Mouse (Mus musculus): ENCODE measurements around the gene Pigv. TPM values are rescaled to one million over a fixed set of nuclear protein-coding genes. Genes with fewer than 3 reads are reported as not detected.

The Pigv gene
- 18.4 and 20.2 TPM in 2 replicates for polyA plus RNA-seq (2015; fragmentation: Nextera tagmentation; extraction: Ambion mirVana)

DNA sequence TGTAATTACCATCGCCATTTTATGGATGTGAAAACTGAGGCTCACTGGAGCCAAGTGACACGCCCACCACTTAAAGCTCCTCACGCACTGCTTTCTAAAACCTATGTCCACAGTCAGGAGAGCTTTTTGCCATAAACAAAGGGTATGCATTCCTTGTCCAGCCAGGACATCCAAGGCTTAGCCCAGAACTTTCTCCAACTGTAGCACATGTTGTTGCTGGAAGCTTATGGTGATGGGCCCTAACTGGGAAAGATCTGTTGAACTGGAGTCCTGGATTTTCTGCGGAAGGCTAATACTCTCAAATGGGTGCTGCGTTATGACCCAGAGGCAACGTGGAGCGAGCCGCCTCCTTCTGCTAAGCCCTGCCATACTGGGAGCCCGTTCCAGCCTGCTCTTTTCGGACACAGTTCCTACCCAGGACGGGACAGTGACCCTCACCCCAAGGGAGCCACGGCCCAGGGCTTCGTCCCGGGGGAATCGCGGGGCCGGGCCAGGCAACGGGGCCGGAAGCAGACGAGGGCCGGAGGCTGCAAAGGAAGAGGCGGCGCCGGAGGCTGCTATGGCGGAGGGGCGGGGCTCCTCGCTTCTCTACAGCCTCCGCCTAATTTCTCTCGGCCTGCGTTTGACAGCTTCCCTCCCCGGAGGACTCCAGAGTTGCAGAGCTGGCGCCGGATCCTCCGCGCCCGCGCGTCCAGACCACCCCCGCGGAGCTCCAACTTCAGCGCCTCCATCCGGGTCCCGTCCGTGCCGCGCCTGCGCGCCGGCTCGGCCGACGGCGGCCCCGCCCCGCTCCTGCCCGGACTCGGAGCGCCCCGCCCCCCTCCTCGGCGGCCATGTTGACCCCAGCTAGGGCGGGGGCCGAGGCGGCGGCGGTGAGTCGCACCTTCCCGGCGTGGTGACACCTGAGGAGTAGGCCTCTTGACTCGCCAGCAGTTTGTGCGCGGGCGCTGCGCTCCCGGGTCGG lies at the start of gene Pigv:
Pigv (minus strand) TSS at position 767 of the 964 bp plus-strand sequence.
- Histone ChIP-seq H3K4me3 (peak within 1 kb of the TSS; percentile 63), H3K27me3 (no peaks in the 10 kb centered on the region), H3K4me2 (peak within 1 kb of the TSS; percentile 73), H3K4me1 (peaks cover 63% of the 10 kb centered on the region), H3K9me3 (no peaks in the 10 kb centered on the region), H3K36me3 (no peaks in the 10 kb centered on the region), H3K27ac (peak within 1 kb of the TSS; percentile 100), H3K9ac (peak within 1 kb of the TSS; percentile 91)
- ATAC-seq (ENCODE audit: borderline replicate concordance, extremely low read depth, low FRiP score, low TSS enrichment) = peak; percentile 87
- under 1% methylated on average over 76 of the region's 76 CpGs for WGBS

- ATAC-seq (ENCODE audit: borderline replicate concordance, extremely low read depth, low FRiP score, low TSS enrichment) = no peak
- no peak overlapping the region for H3K4me3 ChIP-seq
- no peaks in the 10 kb centered on the region for H3K9me3 ChIP-seq
- 81% methylated on average over 3 of the region's 3 CpGs for WGBS
- no peak overlapping the region for H3K27ac ChIP-seq
- no peak overlapping the region for H3K4me2 ChIP-seq
- H3K27me3 ChIP-seq = no peaks in the 10 kb centered on the region
- H3K4me1 ChIP-seq = no peaks in the 10 kb centered on the region
- H3K9ac ChIP-seq = no peak overlapping the region
- peaks cover 81% of the 10 kb centered on the region for H3K36me3 ChIP-seq
These were observed 47.3 kb upstream of the Pigv start for GRCm38 (mm10) chr4:133719791-133720190.

- WGBS = 74% methylated on average over 5 of the region's 5 CpGs
- no peaks in the 10 kb centered on the region for H3K27me3 ChIP-seq
- ATAC-seq (ENCODE audit: borderline replicate concordance, extremely low read depth, low FRiP score, low TSS enrichment) = no peak
- no peak overlapping the region for H3K4me3 ChIP-seq
- H3K9me3 ChIP-seq = no peaks in the 10 kb centered on the region
- no peak overlapping the region for H3K27ac ChIP-seq
- H3K4me1 ChIP-seq = peaks cover 10% of the 10 kb centered on the region
- peaks cover 65% of the 10 kb centered on the region for H3K36me3 ChIP-seq
- no peak overlapping the region for H3K4me2 ChIP-seq
- H3K9ac ChIP-seq = no peak overlapping the region
These were observed 40.3 kb upstream of the Pigv start for GRCm38 (mm10) chr4:133712755-133713154.

DNA sequence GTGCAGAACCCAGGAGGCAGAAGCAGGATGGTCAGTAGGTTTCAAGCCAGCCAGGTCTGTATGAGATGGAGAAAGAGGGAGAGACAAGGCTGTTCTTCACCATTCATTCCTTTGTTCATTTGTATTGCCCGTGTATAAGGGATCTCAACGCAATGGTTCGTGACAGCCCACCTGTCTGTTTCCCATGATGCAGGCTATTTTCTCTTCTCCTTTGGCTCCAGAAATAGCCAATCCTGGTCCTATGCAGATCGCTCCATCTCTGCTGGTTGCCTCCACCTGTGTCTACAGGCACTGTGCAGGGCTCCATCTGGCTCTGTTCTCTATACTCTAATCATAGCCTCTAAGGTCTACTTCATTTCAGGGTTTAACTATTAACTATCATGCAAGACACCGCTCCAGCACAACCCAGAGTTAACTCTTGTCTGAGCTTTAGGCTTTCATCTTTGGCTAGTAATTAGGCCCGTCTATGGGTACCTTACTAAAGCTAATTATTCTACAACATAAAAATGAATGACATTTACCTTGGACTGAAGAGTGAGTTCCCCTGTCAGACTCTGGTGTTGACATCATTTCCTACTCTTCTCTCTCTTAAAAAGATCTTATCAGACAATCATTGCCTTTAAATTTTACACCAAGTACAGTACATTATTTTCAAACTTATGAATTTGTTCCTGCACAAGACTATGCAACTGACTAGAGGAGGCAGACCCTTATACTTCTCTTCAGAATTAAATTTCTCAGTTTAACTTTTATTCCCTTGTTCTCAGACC lies 39.0 kb upstream of the Pigv start:
- WGBS = 84% methylated on average over 6 of the region's 6 CpGs
- no peak overlapping the region for H3K9ac ChIP-seq
- H3K36me3 ChIP-seq = peaks cover 55% of the 10 kb centered on the region
- no peak overlapping the region for H3K27ac ChIP-seq
- H3K4me3 ChIP-seq = no peak overlapping the region
- no peaks in the 10 kb centered on the region for H3K9me3 ChIP-seq
- no peak for ATAC-seq (ENCODE audit: borderline replicate concordance, extremely low read depth, low FRiP score, low TSS enrichment)
- H3K4me1 ChIP-seq = peaks cover 23% of the 10 kb centered on the region
- H3K27me3 ChIP-seq = no peaks in the 10 kb centered on the region
- H3K4me2 ChIP-seq = no peak overlapping the region

DNA sequence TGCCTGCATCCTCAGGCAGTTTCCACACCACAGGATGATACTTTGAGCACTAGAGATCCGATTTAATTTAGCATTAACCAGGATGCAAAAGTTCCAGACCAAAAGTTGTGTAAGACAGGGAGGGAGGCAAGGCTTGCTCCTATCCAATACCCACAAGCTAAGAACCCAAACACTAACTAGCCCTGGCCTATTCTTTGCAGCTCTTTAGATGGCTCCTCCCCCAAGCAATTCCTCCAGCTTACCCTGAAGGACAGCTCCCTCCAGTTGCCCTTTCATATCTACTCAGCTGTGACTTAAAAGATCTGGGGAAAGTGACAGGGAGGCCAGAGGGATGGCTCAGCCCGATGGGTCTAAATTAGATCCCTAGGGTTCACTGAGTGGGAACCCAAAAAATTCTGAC lies 36.9 kb upstream of the Pigv start:
- 62% methylated on average over 2 of the region's 2 CpGs for WGBS
- H3K27ac ChIP-seq = no peak overlapping the region
- peaks cover 39% of the 10 kb centered on the region for H3K4me1 ChIP-seq
- H3K9ac ChIP-seq = no peak overlapping the region
- H3K4me2 ChIP-seq = no peak overlapping the region
- no peak overlapping the region for H3K4me3 ChIP-seq
- peaks cover 48% of the 10 kb centered on the region for H3K36me3 ChIP-seq
- no peaks in the 10 kb centered on the region for H3K9me3 ChIP-seq
- ATAC-seq (ENCODE audit: borderline replicate concordance, extremely low read depth, low FRiP score, low TSS enrichment) = no peak
- H3K27me3 ChIP-seq = no peaks in the 10 kb centered on the region

- no peak overlapping the region for H3K4me3 ChIP-seq
These were observed 35.0 kb upstream of the Pigv start for GRCm38 (mm10) chr4:133707464-133707863.

GRCm38 (mm10) chr4:133706956-133707355 lies 34.5 kb upstream of the Pigv start:
- H3K9ac ChIP-seq = no peak overlapping the region
- ATAC-seq (ENCODE audit: borderline replicate concordance, extremely low read depth, low FRiP score, low TSS enrichment) = peak; percentile 71
- H3K4me3 ChIP-seq = no peak overlapping the region
- peaks cover 52% of the 10 kb centered on the region for H3K36me3 ChIP-seq
- H3K27ac ChIP-seq = peak overlapping the region; percentile 86
- no peaks in the 10 kb centered on the region for H3K27me3 ChIP-seq
- peaks cover 39% of the 10 kb centered on the region for H3K4me1 ChIP-seq
- WGBS = 12% methylated on average over 8 of the region's 8 CpGs
- H3K9me3 ChIP-seq = no peaks in the 10 kb centered on the region
- peak overlapping the region; percentile 28 for H3K4me2 ChIP-seq

More at GRCm38 (mm10) chr4:133707464-133707863, 35.0 kb upstream of the Pigv start:
- Histone ChIP-seq H3K4me2 (peak overlapping the region; percentile 28), H3K4me1 (peaks cover 39% of the 10 kb centered on the region), H3K27ac (peak overlapping the region; percentile 86), H3K9ac (no peak overlapping the region), H3K27me3 (no peaks in the 10 kb centered on the region), H3K36me3 (peaks cover 49% of the 10 kb centered on the region), H3K9me3 (no peaks in the 10 kb centered on the region)
- no peak for ATAC-seq (ENCODE audit: borderline replicate concordance, extremely low read depth, low FRiP score, low TSS enrichment)
- WGBS = 46% methylated on average over 1 of the region's 1 CpGs

- Histone ChIP-seq H3K4me2 (no peak overlapping the region), H3K4me3 (no peak overlapping the region), H3K27me3 (no peaks in the 10 kb centered on the region), H3K9ac (no peak overlapping the region), H3K9me3 (no peaks in the 10 kb centered on the region), H3K27ac (no peak overlapping the region), H3K4me1 (peaks cover 50% of the 10 kb centered on the region), H3K36me3 (peaks cover 49% of the 10 kb centered on the region)
- no peak for ATAC-seq (ENCODE audit: borderline replicate concordance, extremely low read depth, low FRiP score, low TSS enrichment)
- WGBS = 66% methylated on average over 4 of the region's 4 CpGs
These were observed 32.6 kb upstream of the Pigv start for GRCm38 (mm10) chr4:133705062-133705461.

DNA sequence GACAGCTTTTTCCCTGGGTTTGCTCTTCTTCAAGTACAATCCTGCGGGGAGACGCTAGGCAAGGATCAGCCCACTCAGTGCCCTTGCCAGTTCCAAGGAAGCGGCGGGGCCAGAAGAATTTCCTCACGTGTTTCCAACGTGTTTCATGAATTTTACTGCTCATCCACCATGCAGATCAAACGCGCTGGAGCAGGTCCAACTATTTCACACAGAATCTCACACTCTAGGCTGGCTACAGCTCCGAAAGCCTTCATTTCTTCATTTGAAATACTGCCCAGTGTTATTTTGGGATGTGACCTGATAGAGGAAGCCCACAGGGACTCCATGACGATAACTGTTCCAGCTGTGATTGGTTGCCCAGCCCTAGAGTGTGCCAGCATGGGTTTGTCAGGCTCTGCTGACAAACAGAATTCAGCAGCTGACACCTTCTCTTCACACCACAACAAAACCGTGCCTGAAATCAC lies 28.5 kb upstream of the Pigv start:
- 48% methylated on average over 11 of the region's 11 CpGs for WGBS
- no peak overlapping the region for H3K9ac ChIP-seq
- peak; percentile 69 for ATAC-seq (ENCODE audit: borderline replicate concordance, extremely low read depth, low FRiP score, low TSS enrichment)

DNA sequence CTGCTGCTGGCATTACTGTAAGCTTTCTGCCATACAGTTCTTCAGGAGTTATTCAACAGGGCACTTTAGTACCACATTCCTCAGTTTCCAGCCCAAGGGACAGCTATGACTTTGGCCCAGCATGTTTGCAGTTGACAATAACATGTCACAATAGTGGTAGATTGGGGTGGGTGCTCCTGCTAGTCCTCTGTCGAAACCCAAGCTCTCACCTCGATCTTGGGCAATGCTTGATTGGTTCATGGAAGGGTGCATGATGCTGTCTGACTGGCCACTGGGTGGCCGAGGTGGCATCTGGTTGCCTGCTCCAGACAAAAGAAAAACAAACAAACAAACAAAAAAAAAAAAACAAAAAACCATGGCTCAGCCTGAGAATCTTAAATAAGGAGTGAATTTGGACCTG lies 22.9 kb upstream of the Pigv start:
- no peak for ATAC-seq (ENCODE audit: borderline replicate concordance, extremely low read depth, low FRiP score, low TSS enrichment)
- Histone ChIP-seq H3K9me3 (no peaks in the 10 kb centered on the region), H3K4me2 (no peak overlapping the region), H3K9ac (no peak overlapping the region), H3K4me1 (peaks cover 10% of the 10 kb centered on the region; the same call in 1 of the 2 replicates), H3K4me3 (no peak overlapping the region), H3K36me3 (peaks cover 67% of the 10 kb centered on the region), H3K27ac (no peak overlapping the region), H3K27me3 (no peaks in the 10 kb centered on the region)
- 84% methylated on average over 3 of the region's 3 CpGs for WGBS

More for the DNA sequence above, 28.5 kb upstream of the Pigv start:
- peaks cover 45% of the 10 kb centered on the region for H3K36me3 ChIP-seq
- no peaks in the 10 kb centered on the region for H3K9me3 ChIP-seq
- H3K27ac ChIP-seq = peak overlapping the region; percentile 30; the same call in 1 of the 2 replicates
- H3K4me1 ChIP-seq = peaks cover 22% of the 10 kb centered on the region
- no peaks in the 10 kb centered on the region for H3K27me3 ChIP-seq
- H3K4me3 ChIP-seq = no peak overlapping the region
- H3K4me2 ChIP-seq = no peak overlapping the region

DNA sequence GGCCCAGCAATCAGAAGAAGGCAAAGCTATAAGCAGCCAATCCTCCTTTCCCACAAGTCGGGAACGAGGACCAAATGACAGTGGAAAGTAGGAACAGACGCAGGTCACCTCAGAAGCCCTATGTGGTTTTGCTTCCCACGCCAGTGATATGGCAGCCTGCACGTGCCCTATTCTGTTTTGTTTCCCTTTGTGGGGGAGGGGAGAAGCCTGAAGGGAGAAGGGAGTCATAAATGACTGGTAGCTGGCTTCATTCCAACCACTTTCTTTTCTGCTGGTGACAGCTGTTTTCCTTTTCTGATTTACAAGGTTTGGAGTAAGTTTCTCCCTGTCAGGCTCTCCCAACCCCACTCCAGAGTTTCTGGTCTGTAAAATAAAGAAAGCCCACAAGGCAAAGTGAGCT lies 17.8 kb upstream of the Pigv start:
- 21% methylated on average over 5 of the region's 5 CpGs for WGBS
- no peak for ATAC-seq (ENCODE audit: borderline replicate concordance, extremely low read depth, low FRiP score, low TSS enrichment)

More for the DNA sequence above, 17.8 kb upstream of the Pigv start:
- H3K9me3 ChIP-seq = no peaks in the 10 kb centered on the region
- 0 out of 2 replicates have a peak overlapping the region, but pooled peaks have one; percentile 3 for H3K27ac ChIP-seq
- peaks cover 92% of the 10 kb centered on the region for H3K36me3 ChIP-seq
- H3K9ac ChIP-seq = no peak overlapping the region
- peaks cover 28% of the 10 kb centered on the region for H3K4me1 ChIP-seq
- no peak overlapping the region for H3K4me3 ChIP-seq
- no peak overlapping the region for H3K4me2 ChIP-seq
- H3K27me3 ChIP-seq = no peaks in the 10 kb centered on the region
